Mouse (Mus musculus) MEL (cell line): Measurements from ENCODE around the gene Kcnb1. TPM values are rescaled to one million over a fixed set of nuclear protein-coding genes. Genes with fewer than 3 reads are reported as not detected.

Experiments used
- DNase-seq: peaks from one replicate; pipeline ENCODE4 v3.0.0; 2011; ENCODE audit warnings: low read depth, low spot score
- H3K27ac ChIP-seq: 2 replicates; pipeline ENCODE4 v1.5.1; 2012; ENCODE audit warnings: low read depth, mild to moderate bottlenecking, control low read depth, low read length, moderate library complexity; ENCODE audit not compliant: control insufficient read depth
- H3K27me3 ChIP-seq, 2 experiments: fragments of 150-350 bp in 1 of 2; sonication (generic) in 1 of 2; 2 replicates each; pipeline ENCODE4 v1.6.1; 2012; ENCODE audit warnings: low read length in 2 of 2, mild to moderate bottlenecking in 2 of 2, improper control_type of control experiment in 1 of 2, moderate library complexity in 1 of 2; ENCODE audit not compliant: insufficient read depth in 2 of 2, control insufficient read depth in 1 of 2
- H3K36me3 ChIP-seq, 2 experiments: 2 replicates each; pipeline ENCODE4 v1.6.1; 2012 to 2014; ENCODE audit warnings: low read length in 2 of 2, improper control_type of control experiment in 1 of 2, inconsistent platforms in 1 of 2, mild to moderate bottlenecking in 1 of 2; ENCODE audit not compliant: insufficient read depth in 2 of 2, control insufficient read depth in 1 of 2
- H3K4me1 ChIP-seq, 2 experiments: fragments of 150-350 bp in 1 of 2; sonication (generic) in 1 of 2; 2 replicates each; pipeline ENCODE4 v1.6.1; 2012; ENCODE audit warnings: low read length in 2 of 2, improper control_type of control experiment in 1 of 2, mild to moderate bottlenecking in 1 of 2; ENCODE audit not compliant: insufficient read depth in 2 of 2, control insufficient read depth in 1 of 2
- H3K4me3 ChIP-seq, 2 experiments: fragments of 150-350 bp in 1 of 2; sonication (generic) in 1 of 2; 2 replicates each; pipeline ENCODE4 v1.5.1; 2012; ENCODE audit warnings: low read depth in 2 of 2, low read length in 2 of 2, mild to moderate bottlenecking in 2 of 2, moderate library complexity in 2 of 2, control low read depth in 1 of 2, improper control_type of control experiment in 1 of 2; ENCODE audit not compliant: control insufficient read depth in 1 of 2, insufficient read depth in 1 of 2
- H3K79me2 ChIP-seq: 2 replicates; pipeline ENCODE4 v1.6.1; 2012; ENCODE audit warnings: mild to moderate bottlenecking, low read length, moderate library complexity; ENCODE audit not compliant: control insufficient read depth, poor library complexity, insufficient read depth
- H3K9ac ChIP-seq: 2 replicates; pipeline ENCODE4 v1.6.1; 2012; ENCODE audit warnings: low read depth, mild to moderate bottlenecking, control low read depth, low read length, moderate library complexity; ENCODE audit not compliant: control insufficient read depth, poor library complexity, severe bottlenecking
- H3K9me3 ChIP-seq: fragments of 150-350 bp; sonication (generic); replicated peaks from 2 replicates; pipeline ENCODE4 v1.6.1; 2012; ENCODE audit warnings: mild to moderate bottlenecking, low read length, improper control_type of control experiment, moderate library complexity; ENCODE audit not compliant: insufficient read depth
- EP300 ChIP-seq, 2 experiments: IDR thresholded peaks; 2 replicates each; pipeline ENCODE4 v1.6.1; 2011; ENCODE audit warnings: improper control_type of control experiment in 2 of 2, low read length in 2 of 2, low read depth in 1 of 2, mild to moderate bottlenecking in 1 of 2
- ETS1 ChIP-seq: IDR thresholded peaks from 2 replicates; pipeline ENCODE4 v1.6.1; 2012; ENCODE audit warnings: low read depth, mild to moderate bottlenecking, inconsistent platforms, low read length, improper control_type of control experiment, moderate library complexity
- GABPA ChIP-seq: IDR thresholded peaks from 2 replicates; pipeline ENCODE4 v1.6.1; 2012; ENCODE audit warnings: low read depth, mild to moderate bottlenecking, inconsistent platforms, low read length, improper control_type of control experiment, moderate library complexity
- GATA1 ChIP-seq: IDR thresholded peaks from 2 replicates; pipeline ENCODE4 v1.6.1; 2011; ENCODE audit warnings: low read depth, low read length, improper control_type of control experiment
- HCFC1 ChIP-seq: IDR thresholded peaks from 2 replicates; pipeline ENCODE4 v1.6.1; 2012; ENCODE audit warnings: low read depth, mild to moderate bottlenecking, inconsistent platforms, low read length, improper control_type of control experiment, moderate library complexity
- JUND ChIP-seq: IDR thresholded peaks from 2 replicates; pipeline ENCODE4 v1.6.1; 2011; ENCODE audit warnings: low read depth, mild to moderate bottlenecking, improper control_type of control experiment, low read length
- MAFK ChIP-seq: IDR thresholded peaks from 2 replicates; pipeline ENCODE4 v1.6.1; 2011; ENCODE audit warnings: low read depth, mild to moderate bottlenecking, low read length, improper control_type of control experiment, borderline replicate concordance
- MEF2A ChIP-seq: IDR thresholded peaks from 2 replicates; pipeline ENCODE4 v1.6.1; 2014; ENCODE audit warnings: low read depth, mild to moderate bottlenecking, inconsistent platforms, low read length, improper control_type of control experiment; ENCODE audit not compliant: poor library complexity, insufficient replicate concordance, severe bottlenecking; ENCODE audit errors: extremely low read depth
- MXI1 ChIP-seq: IDR thresholded peaks from 2 replicates; pipeline ENCODE4 v1.6.1; 2011; ENCODE audit warnings: mild to moderate bottlenecking, low read depth, low read length, improper control_type of control experiment
- MYB ChIP-seq: IDR thresholded peaks from 2 replicates; pipeline ENCODE4 v1.6.1; 2011; ENCODE audit warnings: mild to moderate bottlenecking, low read depth, low read length, improper control_type of control experiment
- POLR2AphosphoS5 ChIP-seq: IDR thresholded peaks from 2 replicates; pipeline ENCODE4 v1.6.1; 2012; ENCODE audit warnings: low read depth, borderline replicate concordance, mild to moderate bottlenecking, inconsistent platforms, low read length, moderate library complexity, mixed read lengths
- RAD21 ChIP-seq: IDR thresholded peaks from 2 replicates; pipeline ENCODE4 v1.6.1; 2011; ENCODE audit warnings: mild to moderate bottlenecking, low read depth, low read length, improper control_type of control experiment
- SIN3A ChIP-seq: IDR thresholded peaks from 2 replicates; pipeline ENCODE4 v1.6.1; 2012; ENCODE audit warnings: low read length, improper control_type of control experiment, inconsistent platforms
- SMC3 ChIP-seq: IDR thresholded peaks from 2 replicates; pipeline ENCODE4 v1.6.1; 2011; ENCODE audit warnings: low read depth, low read length, improper control_type of control experiment
- TCF12 ChIP-seq: IDR thresholded peaks from 2 replicates; pipeline ENCODE4 v1.6.1; 2014; ENCODE audit warnings: low read depth, mild to moderate bottlenecking, inconsistent platforms, low read length, improper control_type of control experiment, moderate library complexity
- UBTF ChIP-seq: IDR thresholded peaks from 2 replicates; pipeline ENCODE4 v1.6.1; 2012; ENCODE audit warnings: low read depth, mild to moderate bottlenecking, inconsistent platforms, low read length, improper control_type of control experiment, moderate library complexity, borderline replicate concordance; ENCODE audit not compliant: insufficient read depth
- USF1 ChIP-seq: IDR thresholded peaks from 2 replicates; pipeline ENCODE4 v1.6.1; 2014; ENCODE audit warnings: low read depth, mild to moderate bottlenecking, inconsistent platforms, low read length, improper control_type of control experiment, moderate library complexity
- USF2 ChIP-seq, 2 experiments: IDR thresholded peaks; 2 replicates each; pipeline ENCODE4 v1.6.1; 2011 to 2012; ENCODE audit warnings: improper control_type of control experiment in 2 of 2, low read length in 2 of 2, borderline replicate concordance in 1 of 2, inconsistent platforms in 1 of 2, low read depth in 1 of 2, mild to moderate bottlenecking in 1 of 2; ENCODE audit not compliant: insufficient read depth in 1 of 2
- ZC3H11A ChIP-seq: IDR thresholded peaks from 2 replicates; pipeline ENCODE4 v1.6.1; 2012; ENCODE audit warnings: low read depth, mild to moderate bottlenecking, inconsistent platforms, low read length, improper control_type of control experiment
- ZNF384 ChIP-seq: IDR thresholded peaks from 2 replicates; pipeline ENCODE4 v1.6.1; 2012; ENCODE audit warnings: low read depth, mild to moderate bottlenecking, inconsistent platforms, low read length, improper control_type of control experiment
- polyA plus RNA-seq, 2 experiments: library from polyadenylated mRNA; stranded (reverse) in 1 of 2; unstranded in 1 of 2; fragments of >175 nt in 1 of 2; fragments of >200 nt in 1 of 2; gene quantifications; 2 replicates each; pipeline versions ENCODE4 v1.2.1 to v1.2.4; 2012; ENCODE audit warnings: low replicate concordance in 2 of 2, low read depth in 1 of 2; ENCODE audit not compliant: insufficient read length in 2 of 2, insufficient read depth in 1 of 2, missing spikeins in 1 of 2
- total RNA-seq: library from RNA; depleted of rRNA; stranded (reverse); fragments of 300-350 nt; gene quantifications from 2 replicates; pipeline ENCODE4 v1.2.3, GENCODE M21; 2012

Kcnb1 gene
- total and polyA plus RNA-seq, 3 experiments: 0.39 to 3.6 TPM; not detected in 1

- no peak overlapping the region for H3K9ac ChIP-seq
- TF ChIP-seq SIN3A: no peak
- no peak for TF ChIP-seq USF1
- TF ChIP-seq EP300 (IDR thresholded peaks at IDR 0.05; ENCODE audit: low read depth in 1 of 2, low read length in 2 of 2): no peak
- TF ChIP-seq ETS1: no peak
- no peak for TF ChIP-seq UBTF
- TF ChIP-seq RAD21: no peak
- no peak for TF ChIP-seq MEF2A
- TF ChIP-seq MAFK: no peak
- TF ChIP-seq USF2 (IDR thresholded peaks at IDR 0.05; ENCODE audit: borderline replicate concordance in 1 of 2, insufficient read depth in 1 of 2, low read depth in 1 of 2, low read length in 2 of 2): no peak
- TF ChIP-seq ZNF384: no peak
- TF ChIP-seq POLR2AphosphoS5: no peak
- no peak for TF ChIP-seq MXI1
- no peak for TF ChIP-seq JUND
- TF ChIP-seq GATA1: no peak
- no peak for TF ChIP-seq TCF12
- TF ChIP-seq HCFC1: no peak
- TF ChIP-seq MYB: no peak
- no peak for TF ChIP-seq ZC3H11A
- no peaks in the 10 kb centered on the region for H3K79me2 ChIP-seq
- H3K4me1 ChIP-seq: peaks cover 0 to 12% of the 10 kb centered on the region in 2 experiments; a peak in 2 of 4 replicates
- H3K27ac ChIP-seq: no peak overlapping the region
- H3K36me3 ChIP-seq: no peaks in the 10 kb centered on the region; a peak in 1 of 4 replicates
- H3K4me3 ChIP-seq: no peak overlapping the region
- H3K9me3 ChIP-seq: no peaks in the 10 kb centered on the region
- DNase-seq: no peak
- no peaks in the 10 kb centered on the region for H3K27me3 ChIP-seq
Observed at GRCm38 (mm10) chr2:167132041-167132440, 57.9 kb downstream of the Kcnb1 start.

- TF ChIP-seq MAFK (no peak), SMC3 (no peak), GATA1 (no peak), POLR2AphosphoS5 (no peak), GABPA (no peak), RAD21 (no peak)
- no peaks in the 10 kb centered on the region; a peak in 1 of 4 replicates for H3K36me3 ChIP-seq
- no peaks in the 10 kb centered on the region for H3K9me3 ChIP-seq
- no peaks in the 10 kb centered on the region for H3K27me3 ChIP-seq
- H3K27ac ChIP-seq: no peak overlapping the region
- no peak for DNase-seq
- peaks cover 0 to 19% of the 10 kb centered on the region in 2 experiments; a peak in 2 of 4 replicates for H3K4me1 ChIP-seq
- H3K4me3 ChIP-seq: no peak overlapping the region
- no peak overlapping the region for H3K9ac ChIP-seq
- H3K79me2 ChIP-seq: no peaks in the 10 kb centered on the region
Observed at GRCm38 (mm10) chr2:167130050-167130770, 59.7 kb downstream of the Kcnb1 start.
